Mouse (Mus musculus) testis, adult 2 months (tissue): ENCODE data around the gene Ticam1. TPM values are rescaled to one million over a fixed set of nuclear protein-coding genes. Genes with fewer than 3 reads are reported as not detected.
A peak's percentile ranks its signal among the peaks of the same experiment; 100 is the strongest.

Experiments used
- H3K27ac ChIP-seq: fragments of 200-500 bp; 2 replicates; pipeline ENCODE4 v1.5.1; 2012; ENCODE audit warnings: low read depth, low read length; ENCODE audit not compliant: control insufficient read depth, insufficient read depth
- H3K27me3 ChIP-seq: fragments of 200-500 bp; 2 replicates; pipeline ENCODE4 v1.6.1; 2012; ENCODE audit warnings: mild to moderate bottlenecking, low read length, moderate library complexity; ENCODE audit not compliant: control insufficient read depth, insufficient read depth
- H3K36me3 ChIP-seq: fragments of 200-500 bp; 2 replicates; pipeline ENCODE4 v1.6.1; 2012; ENCODE audit warnings: mild to moderate bottlenecking, low read length; ENCODE audit not compliant: control insufficient read depth, insufficient read depth
- H3K4me1 ChIP-seq: fragments of 200-500 bp; 2 replicates; pipeline ENCODE4 v1.6.1; 2012; ENCODE audit warnings: low read length; ENCODE audit not compliant: control insufficient read depth, insufficient read depth
- H3K4me3 ChIP-seq: fragments of 200-500 bp; 2 replicates; pipeline ENCODE4 v1.5.1; 2012; ENCODE audit warnings: low read depth, mild to moderate bottlenecking, low read length, moderate library complexity, mixed read lengths; ENCODE audit not compliant: control insufficient read depth
- CTCF ChIP-seq: fragments of 200-500 bp; IDR thresholded peaks from 2 replicates; pipeline ENCODE4 v1.5.1; 2012; ENCODE audit warnings: low read depth, mild to moderate bottlenecking, inconsistent platforms, low read length, moderate library complexity; ENCODE audit not compliant: control insufficient read depth, insufficient read depth, insufficient replicate concordance
- POLR2A ChIP-seq: fragments of 200-500 bp; IDR thresholded peaks from 2 replicates; pipeline ENCODE4 v1.6.1; 2012; ENCODE audit warnings: low read depth, mild to moderate bottlenecking, inconsistent platforms, low read length, moderate library complexity; ENCODE audit not compliant: control insufficient read depth
- polyA plus RNA-seq: library from polyadenylated mRNA; depleted of rRNA; stranded (reverse); fragments of >200 nt; gene quantifications from 2 replicates; pipeline ENCODE4 v1.2.3, GENCODE M21; 2012

Ticam1 gene
- polyA plus RNA-seq, 1 experiment = 3.4 TPM

- Histone ChIP-seq H3K27me3 (no peaks in the 10 kb centered on the region), H3K27ac (peak overlapping the region; percentile 34), H3K4me3 (peak overlapping the region; percentile 88), H3K36me3 (no peaks in the 10 kb centered on the region), H3K4me1 (peaks cover 36% of the 10 kb centered on the region)
- TF ChIP-seq POLR2A (no peak), CTCF (no peak)
These were observed 13.1 kb upstream of the Ticam1 start for GRCm38 (mm10) chr17:56289371-56290331.

- H3K27me3 ChIP-seq = no peaks in the 10 kb centered on the region
- no peaks in the 10 kb centered on the region for H3K36me3 ChIP-seq
- peaks cover 36% of the 10 kb centered on the region for H3K4me1 ChIP-seq
- peak overlapping the region; percentile 34; the same call in 1 of the 2 replicates for H3K27ac ChIP-seq
- peak overlapping the region; percentile 88 for H3K4me3 ChIP-seq
- TF ChIP-seq POLR2A (no peak), CTCF (no peak)
These were observed 12.3 kb upstream of the Ticam1 start for GRCm38 (mm10) chr17:56288866-56289265.

- Histone ChIP-seq H3K27me3 (no peaks in the 10 kb centered on the region), H3K4me1 (peaks cover 33% of the 10 kb centered on the region), H3K27ac (no peak overlapping the region), H3K4me3 (no peak overlapping the region), H3K36me3 (no peaks in the 10 kb centered on the region)
- TF ChIP-seq CTCF = no peak
- TF ChIP-seq POLR2A = no peak
These were observed 11.2 kb upstream of the Ticam1 start for GRCm38 (mm10) chr17:56287830-56288229.

- Histone ChIP-seq H3K4me3 (no peak overlapping the region), H3K27ac (no peak overlapping the region), H3K36me3 (no peaks in the 10 kb centered on the region), H3K4me1 (peaks cover 18% of the 10 kb centered on the region), H3K27me3 (no peaks in the 10 kb centered on the region)
- no peak for TF ChIP-seq CTCF
- no peak for TF ChIP-seq POLR2A
These were observed 9.4 kb upstream of the Ticam1 start for GRCm38 (mm10) chr17:56285995-56286394.

GRCm38 (mm10) chr17:56283316-56283715 lies 6.7 kb upstream of the Ticam1 start:
- Histone ChIP-seq H3K4me3 (no peak overlapping the region), H3K27me3 (no peaks in the 10 kb centered on the region), H3K4me1 (peaks cover 7% of the 10 kb centered on the region; the same call in 1 of the 2 replicates), H3K36me3 (no peaks in the 10 kb centered on the region), H3K27ac (no peak overlapping the region)
- no peak for TF ChIP-seq CTCF

GRCm38 (mm10) chr17:56282802-56283201 lies 6.2 kb upstream of the Ticam1 start:
- H3K4me3 ChIP-seq = no peak overlapping the region
- no peaks in the 10 kb centered on the region for H3K36me3 ChIP-seq
- peaks cover 5% of the 10 kb centered on the region for H3K4me1 ChIP-seq
- TF ChIP-seq CTCF (no peak), POLR2A (no peak)
- no peaks in the 10 kb centered on the region for H3K27me3 ChIP-seq
- H3K27ac ChIP-seq = no peak overlapping the region

GRCm38 (mm10) chr17:56281193-56281592 lies 4.6 kb upstream of the Ticam1 start:
- TF ChIP-seq CTCF (no peak), POLR2A (no peak)
- Histone ChIP-seq H3K4me3 (no peak overlapping the region), H3K36me3 (no peaks in the 10 kb centered on the region), H3K27me3 (no peaks in the 10 kb centered on the region), H3K27ac (no peak overlapping the region), H3K4me1 (peaks cover 7% of the 10 kb centered on the region)
